Mouse (Mus musculus) lung, postnatal 0 days (tissue): ENCODE results near the gene Itgad. TPM values are rescaled to one million over a fixed set of nuclear protein-coding genes. Genes with fewer than 3 reads are reported as not detected.
A peak's percentile ranks its signal among the peaks of the same experiment; 100 is the strongest.

Source experiments
- ATAC-seq: fragments of 200-750 bp; cut with Nextera tagmentation; 2 replicates; pipeline ENCODE4 v1.8.0; 2017; ENCODE audit warnings: moderate library complexity
- DNase-seq: peaks from one replicate; pipeline ENCODE4 v3.0.0-alpha.2; 2016; ENCODE audit warnings: low spot score
- H3K27ac ChIP-seq: fragments of 300-500 bp; sonication (generic); 2 replicates; pipeline ENCODE4 v1.5.1; 2014; ENCODE audit warnings: antibody characterized with exemption, mild to moderate bottlenecking, low read length, mixed read lengths
- H3K27me3 ChIP-seq: fragments of 300-500 bp; sonication (generic); replicated peaks from 2 replicates; pipeline ENCODE4 v1.6.1; 2014; ENCODE audit warnings: low read length, mixed read lengths; ENCODE audit not compliant: insufficient read depth
- H3K36me3 ChIP-seq: fragments of 300-500 bp; sonication (generic); 2 replicates; pipeline ENCODE4 v1.6.1; 2014; ENCODE audit warnings: low read length, mixed read lengths; ENCODE audit not compliant: insufficient read depth
- H3K4me1 ChIP-seq: fragments of 300-500 bp; sonication (generic); 2 replicates; pipeline ENCODE4 v1.6.1; 2014; ENCODE audit warnings: antibody characterized with exemption, low read depth, low read length, mixed read lengths; ENCODE audit not compliant: insufficient read depth
- H3K4me2 ChIP-seq: fragments of 300-500 bp; sonication (generic); replicated peaks from 2 replicates; pipeline ENCODE4 v1.6.1; 2014; ENCODE audit warnings: low read depth, mild to moderate bottlenecking, low read length, moderate library complexity, mixed read lengths
- H3K4me3 ChIP-seq: fragments of 300-500 bp; sonication (generic); 2 replicates; pipeline ENCODE4 v1.5.1; 2014; ENCODE audit warnings: low read depth, low read length
- H3K9ac ChIP-seq: fragments of 300-500 bp; sonication (generic); replicated peaks from 2 replicates; pipeline ENCODE4 v1.6.1; 2014; ENCODE audit warnings: low read depth, mild to moderate bottlenecking
- H3K9me3 ChIP-seq: fragments of 300-500 bp; sonication (generic); 2 replicates; pipeline ENCODE4 v1.6.1; 2016; ENCODE audit warnings: low read length, mixed read lengths
- CTCF ChIP-seq: IDR thresholded peaks from 2 replicates; pipeline ENCODE4 v1.5.1; 2016; ENCODE audit warnings: antibody characterized with exemption, mild to moderate bottlenecking
- EP300 ChIP-seq: IDR thresholded peaks from 2 replicates; pipeline ENCODE4 v1.6.1; 2016; ENCODE audit warnings: antibody characterized with exemption, mild to moderate bottlenecking, control low read depth
- WGBS: fragments of 180-500 bp; shearing (Covaris S2); extraction: QIAGEN DNeasy Blood & Tissue Kit; methylation state at CpG from one replicate; pipeline ENCODE4 v1.1.7; 2014; 5-methylcytosine and 5-hydroxymethylcytosine counted together
- polyA plus RNA-seq: library from polyadenylated mRNA; unstranded; fragments of >200 nt; fragmentation: Nextera tagmentation; extraction: Ambion mirVana; gene quantifications from 2 replicates; pipeline ENCODE4 v1.2.1, GENCODE M21; 2015

The Itgad gene
- polyA plus RNA-seq, 1 experiment from 2014 or later = 0.14 TPM

DNA sequence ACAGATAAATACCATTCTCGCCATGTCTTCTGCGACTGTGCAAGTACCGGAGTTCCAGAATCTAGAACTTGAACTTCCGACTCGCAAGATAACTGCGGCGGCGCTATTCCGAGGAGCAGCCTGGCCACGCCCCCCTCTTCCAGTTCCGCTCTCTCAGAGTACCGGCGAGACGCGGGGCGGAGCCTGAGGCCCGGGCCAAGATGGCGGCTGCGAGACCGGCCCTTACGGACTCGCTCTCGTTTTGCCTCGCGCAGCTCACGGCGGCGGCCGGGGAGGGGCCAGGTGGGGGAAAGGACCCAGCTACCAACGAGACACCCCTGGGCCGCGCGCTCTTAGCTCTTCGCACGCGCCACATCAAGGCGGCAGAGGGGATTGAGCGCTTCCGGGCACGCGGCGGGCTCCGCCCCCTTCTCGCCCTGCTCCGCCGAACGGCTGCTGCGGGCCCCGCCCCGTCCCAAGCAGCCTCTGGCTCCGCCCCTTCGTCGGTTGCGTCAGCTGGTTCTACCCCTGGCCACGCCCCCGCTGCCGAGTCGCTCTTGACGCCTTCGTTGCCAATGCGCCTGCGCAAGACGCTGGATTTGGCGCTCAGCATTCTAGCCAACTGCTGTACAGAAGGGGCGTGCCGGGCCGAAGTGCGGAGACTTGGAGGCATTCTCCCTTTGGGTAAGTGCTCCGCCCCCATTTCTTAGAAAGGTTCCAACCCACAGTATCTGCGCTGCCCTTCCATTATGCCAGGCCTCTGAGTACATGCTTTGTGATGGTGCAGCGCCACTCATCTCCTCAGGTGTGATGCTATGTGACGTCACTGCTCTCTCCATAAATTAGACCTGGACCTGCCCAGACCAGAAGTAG, 84.0 kb downstream of the Itgad start, which contains the start of gene 9130023H24Rik:
9130023H24Rik (minus strand) TSS at position 105 of the 852 bp plus-strand sequence.
- H3K4me3 ChIP-seq = peak within 1 kb of the TSS; percentile 82
- peaks cover 3% of the 10 kb centered on the region; the same call in 1 of the 2 replicates for H3K4me1 ChIP-seq
- no peaks in the 10 kb centered on the region for H3K9me3 ChIP-seq
- 1% methylated on average over 66 of the region's 72 CpGs for WGBS
- H3K9ac ChIP-seq = peak within 1 kb of the TSS; percentile 76
- peaks cover 4% of the 10 kb centered on the region; the same call in 1 of the 2 replicates for H3K36me3 ChIP-seq
- DNase-seq (peak; percentile 100), ATAC-seq (peak; percentile 88)
- no peaks in the 10 kb centered on the region for H3K27me3 ChIP-seq
- peak within 1 kb of the TSS; percentile 74 for H3K4me2 ChIP-seq
- TF ChIP-seq CTCF = peak; percentile 49
- no peak for TF ChIP-seq EP300
- H3K27ac ChIP-seq = peak within 1 kb of the TSS; percentile 99

DNA sequence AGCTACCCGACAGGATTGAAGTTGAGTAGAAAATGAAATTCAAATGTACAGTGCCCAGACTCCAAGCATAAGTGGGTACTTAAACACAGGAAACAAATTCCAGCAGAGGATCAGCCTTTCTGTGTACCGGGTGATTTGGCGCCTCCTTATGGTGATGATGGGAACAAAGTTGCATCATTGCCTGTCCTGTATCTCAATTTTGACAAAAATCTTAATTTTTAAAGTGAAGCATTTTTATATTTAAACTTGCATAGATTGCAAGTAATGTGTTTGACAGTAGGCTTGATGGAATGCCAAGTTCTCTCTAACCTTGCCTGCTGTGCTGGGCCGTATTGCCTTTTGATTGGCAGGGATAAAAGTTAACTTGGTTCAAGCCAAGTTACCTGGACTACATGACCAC, 84.8 kb downstream of the Itgad start:
- Histone ChIP-seq H3K4me1 (peaks cover 3% of the 10 kb centered on the region; the same call in 1 of the 2 replicates), H3K4me3 (peak overlapping the region; percentile 82), H3K36me3 (peaks cover 5% of the 10 kb centered on the region; the same call in 1 of the 2 replicates), H3K9me3 (no peaks in the 10 kb centered on the region), H3K9ac (no peak overlapping the region), H3K4me2 (peak overlapping the region; percentile 74), H3K27ac (peak overlapping the region; percentile 99), H3K27me3 (no peaks in the 10 kb centered on the region)
- ATAC-seq = peak; percentile 19
- peak; percentile 75 for TF ChIP-seq CTCF
- TF ChIP-seq EP300 = no peak; the same call in 1 of the 2 replicates
- WGBS = 13% methylated on average over 4 of the region's 4 CpGs
- peak; percentile 92 for DNase-seq

DNA sequence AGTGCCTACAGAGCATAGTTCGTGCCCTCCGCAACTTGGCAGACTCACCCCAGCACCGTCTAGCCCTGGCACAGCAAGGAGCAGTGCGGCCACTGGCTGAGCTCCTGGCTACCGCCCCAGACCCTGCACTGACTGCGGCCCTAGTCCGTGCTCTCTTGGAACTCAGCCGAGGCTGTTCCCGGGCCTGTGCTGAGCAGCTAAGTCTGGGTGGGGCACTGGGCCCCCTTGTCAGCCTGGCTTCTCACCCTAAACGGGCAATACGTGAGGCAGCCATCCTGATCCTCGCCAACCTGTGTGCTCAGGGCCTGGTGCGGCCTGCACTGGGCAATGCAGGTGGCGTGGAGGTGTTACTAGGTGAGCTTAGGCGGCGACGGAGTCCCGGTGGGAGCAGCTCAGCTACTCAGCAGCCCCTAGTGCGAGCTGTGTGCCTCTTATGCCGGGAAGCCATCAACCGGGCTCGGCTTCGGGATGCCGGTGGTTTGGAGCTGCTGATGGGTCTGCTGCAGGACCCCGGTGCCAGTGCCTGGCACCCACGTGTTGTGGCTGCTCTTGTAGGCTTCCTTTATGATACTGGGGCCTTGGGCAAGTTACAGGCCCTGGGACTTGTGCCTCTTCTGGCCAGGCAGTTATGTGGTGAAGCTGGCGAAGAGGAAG, 86.1 kb downstream of the Itgad start:
- DNase-seq (no peak), ATAC-seq (no peak)
- Histone ChIP-seq H3K36me3 (peaks cover 9% of the 10 kb centered on the region; the same call in 1 of the 2 replicates), H3K4me2 (no peak overlapping the region), H3K27me3 (no peaks in the 10 kb centered on the region), H3K4me1 (peaks cover 3% of the 10 kb centered on the region; the same call in 1 of the 2 replicates), H3K9ac (no peak overlapping the region), H3K4me3 (no peak overlapping the region), H3K9me3 (no peaks in the 10 kb centered on the region), H3K27ac (no peak overlapping the region)
- WGBS = 95% methylated on average over 27 of the region's 27 CpGs
- no peak for TF ChIP-seq EP300
- no peak for TF ChIP-seq CTCF

GRCm38 (mm10) chr7:128242331-128242730, 88.2 kb downstream of the Itgad start:
- Histone ChIP-seq H3K27me3 (no peaks in the 10 kb centered on the region), H3K4me1 (no peaks in the 10 kb centered on the region; the same call in 1 of the 2 replicates), H3K4me3 (no peak overlapping the region), H3K9ac (no peak overlapping the region), H3K27ac (no peak overlapping the region), H3K36me3 (peaks cover 9% of the 10 kb centered on the region; the same call in 1 of the 2 replicates), H3K9me3 (no peaks in the 10 kb centered on the region), H3K4me2 (no peak overlapping the region)
- no peak for TF ChIP-seq EP300
- TF ChIP-seq CTCF = no peak
- DNase-seq (no peak), ATAC-seq (no peak)
- 94% methylated on average over 16 of the region's 16 CpGs for WGBS

- Histone ChIP-seq H3K4me3 (no peak overlapping the region), H3K36me3 (peaks cover 10% of the 10 kb centered on the region), H3K4me1 (peaks cover 6% of the 10 kb centered on the region; the same call in 1 of the 2 replicates), H3K4me2 (no peak overlapping the region), H3K27me3 (no peaks in the 10 kb centered on the region), H3K9ac (no peak overlapping the region), H3K9me3 (no peaks in the 10 kb centered on the region), H3K27ac (no peak overlapping the region)
- 77% methylated on average over 10 of the region's 10 CpGs for WGBS
- ATAC-seq (no peak), DNase-seq (no peak)
- TF ChIP-seq EP300 = no peak
- no peak for TF ChIP-seq CTCF
Measured at GRCm38 (mm10) chr7:128243921-128244320, 89.7 kb downstream of the Itgad start.

DNA sequence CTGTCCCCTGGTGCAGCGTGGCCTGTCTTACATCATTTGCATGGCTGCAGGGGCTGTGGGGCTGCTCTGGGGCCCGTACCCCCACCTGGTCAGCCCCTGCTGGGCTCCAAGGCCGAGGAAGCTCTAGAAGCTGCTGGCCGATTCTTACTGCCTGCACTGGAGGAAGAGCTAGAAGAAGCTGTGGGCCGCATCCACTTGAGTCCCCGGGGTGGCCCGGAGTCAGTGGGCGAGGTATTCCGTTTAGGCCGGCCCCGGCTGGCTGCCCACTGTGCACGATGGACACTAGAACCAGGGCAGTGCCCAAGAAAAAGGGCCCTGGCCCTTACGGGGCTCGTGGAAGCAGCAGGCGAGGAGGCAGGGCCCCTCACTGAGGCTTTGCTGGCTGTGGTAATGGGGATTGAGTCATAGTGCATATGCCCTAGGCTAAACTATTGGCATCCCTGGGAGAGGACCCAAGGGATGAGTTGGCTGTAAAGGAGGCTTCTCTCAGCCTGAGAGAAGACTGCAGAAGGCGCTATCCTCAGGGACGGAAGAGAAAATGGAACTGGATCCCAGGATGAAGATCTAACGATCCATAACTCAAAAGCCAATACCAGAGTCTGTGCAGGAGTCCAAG, 90.3 kb downstream of the Itgad start:
- no peaks in the 10 kb centered on the region for H3K9me3 ChIP-seq
- H3K4me2 ChIP-seq = no peak overlapping the region
- no peaks in the 10 kb centered on the region for H3K27me3 ChIP-seq
- ATAC-seq (no peak), DNase-seq (no peak)
- no peak overlapping the region for H3K9ac ChIP-seq
- H3K36me3 ChIP-seq = peaks cover 15% of the 10 kb centered on the region
- H3K4me3 ChIP-seq = no peak overlapping the region
- H3K4me1 ChIP-seq = peaks cover 6% of the 10 kb centered on the region; the same call in 1 of the 2 replicates
- no peak overlapping the region for H3K27ac ChIP-seq
- 92% methylated on average over 18 of the region's 18 CpGs for WGBS
- TF ChIP-seq EP300 (no peak), CTCF (no peak)
